Mouse (Mus musculus) G1E (cell line): Measurements from ENCODE around the gene Osbpl11. TPM values are rescaled to one million over a fixed set of nuclear protein-coding genes. Genes with fewer than 3 reads are reported as not detected.

Experiments
- ATAC-seq: 2 replicates; pipeline ENCODE4 v1.8.0; 2016; ENCODE audit warnings: mild to moderate bottlenecking; ENCODE audit not compliant: insufficient number of reproducible peaks, poor library complexity, low FRiP score, severe bottlenecking; ENCODE audit errors: extremely low read depth
- DNase-seq: peaks from one replicate; pipeline ENCODE4 v3.0.0; 2012; ENCODE audit warnings: low spot score
- H3K27me3 ChIP-seq: 2 replicates; pipeline ENCODE4 v1.6.1; 2012; ENCODE audit warnings: mild to moderate bottlenecking, low read length, inconsistent platforms; ENCODE audit not compliant: insufficient read depth
- H3K36me3 ChIP-seq: replicated peaks from 2 replicates; pipeline ENCODE3; 2012; ENCODE audit warnings: mild to moderate bottlenecking, inconsistent platforms
- H3K4me1 ChIP-seq: 2 replicates; pipeline ENCODE4 v1.6.1; 2012; ENCODE audit warnings: low read depth, low read length, inconsistent platforms, mixed read lengths; ENCODE audit not compliant: insufficient read depth
- H3K4me3 ChIP-seq: 2 replicates; pipeline ENCODE4 v1.5.1; 2012; ENCODE audit warnings: low read depth, mild to moderate bottlenecking, inconsistent platforms, low read length, moderate library complexity, mixed read lengths
- H3K9me3 ChIP-seq: replicated peaks from 2 replicates; pipeline ENCODE4 v1.6.1; 2012; ENCODE audit warnings: inconsistent platforms
- CTCF ChIP-seq: IDR thresholded peaks from 2 replicates; pipeline ENCODE4 v1.5.1; 2012; ENCODE audit warnings: low read depth, low read length, inconsistent platforms, mixed read lengths
- GATA1 ChIP-seq: IDR thresholded peaks from 2 replicates; pipeline ENCODE4 v1.6.1; 2012; ENCODE audit warnings: borderline replicate concordance, low read length, inconsistent platforms, mixed read lengths
- GATA2 ChIP-seq: IDR thresholded peaks from 2 replicates; pipeline ENCODE4 v1.6.1; 2012; ENCODE audit warnings: low read depth, low read length, inconsistent platforms, borderline replicate concordance
- POLR2AphosphoS5 ChIP-seq: IDR thresholded peaks from 2 replicates; pipeline ENCODE4 v1.6.1; 2012; ENCODE audit warnings: low read depth, low read length, inconsistent platforms; ENCODE audit not compliant: insufficient replicate concordance
- TAL1 ChIP-seq: conservative IDR thresholded peaks from 2 replicates; pipeline ENCODE4 v1.6.1; 2012; ENCODE audit warnings: low read depth, low read length, inconsistent platforms, mixed read lengths
- polyA plus RNA-seq: library from polyadenylated mRNA; stranded (reverse); fragments of >175 nt; gene quantifications from 2 replicates; pipeline ENCODE4 v1.2.3, GENCODE M21; 2012
- total RNA-seq, 2 experiments: library from RNA; stranded (forward) in 1 of 2; stranded (reverse) in 1 of 2; fragments of 200-1000 nt in 1 of 2; fragments of >200 nt in 1 of 2; fragmentation: Nextera tagmentation in 1 of 2; gene quantifications; 2 replicates each; pipeline ENCODE4 v1.2.3; 2014 to 2017

Osbpl11 gene
- total and polyA plus RNA-seq, 3 experiments = 3.1 to 18.4 (median 11.7) TPM

DNA sequence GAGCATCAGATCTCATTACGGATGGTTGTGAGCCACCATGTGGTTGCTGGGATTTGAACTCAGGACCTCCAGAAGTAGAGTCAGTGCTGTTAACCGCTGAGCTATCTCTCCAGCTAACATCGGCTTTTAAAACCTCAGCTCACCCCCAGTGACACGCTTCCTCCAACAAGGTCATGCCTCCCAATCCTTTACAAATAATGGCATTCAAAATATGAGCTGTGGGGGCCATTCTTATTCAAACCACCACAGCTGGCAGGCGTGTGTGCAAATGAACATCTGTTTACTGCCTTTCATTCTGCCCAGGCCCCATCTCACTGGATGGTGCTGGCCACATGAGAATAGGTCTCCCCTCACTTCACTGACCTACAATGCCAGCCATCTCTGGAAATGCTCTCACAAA lies 61.7 kb downstream of the Osbpl11 start:
- no peaks in the 10 kb centered on the region for H3K9me3 ChIP-seq
- H3K36me3 ChIP-seq = peaks cover 42% of the 10 kb centered on the region
- DNase-seq (no peak), ATAC-seq (no peak)
- H3K4me3 ChIP-seq = no peak overlapping the region
- TF ChIP-seq TAL1 (no peak), CTCF (no peak), POLR2AphosphoS5 (no peak), GATA1 (no peak), GATA2 (no peak)
- H3K4me1 ChIP-seq = peaks cover 25% of the 10 kb centered on the region
- no peaks in the 10 kb centered on the region for H3K27me3 ChIP-seq

DNA sequence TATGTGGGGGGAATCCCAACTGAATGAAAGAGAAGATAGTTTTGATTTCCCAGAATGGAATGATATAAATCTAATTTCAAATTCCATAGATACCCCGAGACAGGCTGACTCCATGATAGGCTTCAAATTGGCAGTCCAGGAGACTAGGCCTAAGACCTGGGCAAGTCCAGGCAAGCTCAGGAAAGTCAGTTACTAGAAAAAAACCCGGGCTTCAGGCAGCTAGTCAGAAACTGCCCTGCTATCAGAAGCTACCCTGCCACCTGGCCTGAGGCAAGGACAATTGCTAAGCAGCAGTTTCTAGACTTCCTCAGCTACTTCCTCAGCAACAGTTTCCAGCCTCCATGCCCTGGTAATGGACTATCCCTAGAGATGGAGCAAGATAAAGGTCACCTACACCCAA lies 62.1 kb downstream of the Osbpl11 start:
- H3K36me3 ChIP-seq = peaks cover 37% of the 10 kb centered on the region
- DNase-seq (no peak), ATAC-seq (no peak)
- TF ChIP-seq POLR2AphosphoS5 (no peak), TAL1 (no peak), GATA2 (no peak), CTCF (no peak), GATA1 (no peak)
- no peaks in the 10 kb centered on the region for H3K27me3 ChIP-seq
- H3K4me3 ChIP-seq = no peak overlapping the region
- peaks cover 30% of the 10 kb centered on the region for H3K4me1 ChIP-seq
- H3K9me3 ChIP-seq = no peaks in the 10 kb centered on the region

DNA sequence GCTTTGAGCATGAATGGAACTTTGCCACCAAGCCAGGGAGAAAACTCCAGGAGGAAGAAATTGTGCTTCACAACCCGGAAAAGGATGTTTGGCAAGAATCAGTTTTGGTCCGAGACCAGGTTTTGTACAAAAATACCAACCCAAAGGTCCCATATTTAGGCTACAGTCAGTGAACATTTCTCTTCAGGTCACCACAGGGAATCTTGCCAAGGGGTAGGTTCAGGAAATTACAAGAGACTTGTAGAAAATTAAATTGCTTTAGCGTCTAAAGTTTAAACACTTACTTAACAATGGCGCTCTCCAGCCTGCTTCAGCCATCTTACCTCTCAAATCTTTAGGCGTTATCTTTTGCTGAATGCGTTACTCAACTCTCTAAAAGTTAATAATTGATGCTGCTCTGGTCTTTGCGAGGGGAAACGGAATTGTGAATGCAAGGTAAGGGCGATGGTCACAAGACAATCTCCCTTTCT lies 65.8 kb downstream of the Osbpl11 start:
- DNase-seq = no peak

DNA sequence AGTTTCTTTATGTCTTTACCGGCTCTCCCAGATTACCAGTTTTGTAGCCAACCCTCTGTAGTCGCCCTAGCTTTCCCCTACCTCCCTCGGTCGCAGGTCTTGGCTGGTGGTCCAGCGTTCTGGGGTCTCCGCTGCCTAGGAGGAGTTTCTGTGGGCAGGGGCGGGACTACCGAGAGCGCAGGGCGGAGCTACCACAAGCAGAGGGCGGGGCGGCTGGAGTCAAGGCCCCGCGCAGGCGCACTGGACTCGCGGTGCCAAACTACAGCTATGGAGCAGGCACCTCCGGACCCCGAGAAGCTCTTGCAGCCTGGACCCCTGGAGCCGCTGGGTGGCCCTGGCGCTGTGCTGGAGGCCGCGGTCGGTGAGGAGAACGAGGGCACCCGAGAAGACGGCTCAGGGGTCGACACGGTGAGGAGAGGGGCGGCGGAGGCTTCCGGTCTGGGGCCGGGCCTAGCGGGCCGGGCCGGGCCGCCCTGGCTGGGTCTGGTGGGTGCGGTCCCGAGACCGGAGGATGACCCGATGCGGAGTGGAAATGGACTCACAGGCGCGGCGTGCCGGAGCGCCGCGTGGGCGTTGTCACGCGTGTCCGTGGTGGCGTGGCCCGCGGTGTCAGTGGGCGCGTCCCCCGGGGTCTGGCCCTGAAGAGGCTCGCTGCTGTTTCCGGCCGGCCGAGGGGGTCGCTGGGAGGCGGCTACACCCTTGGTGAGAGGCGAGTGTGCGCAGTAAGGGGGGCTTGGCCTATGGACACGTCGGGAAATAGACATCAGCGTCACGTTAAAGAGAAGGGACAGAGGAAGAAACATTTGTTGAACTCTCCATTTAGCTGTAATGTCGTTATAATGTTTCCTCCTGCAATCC lies 66.6 kb downstream of the Osbpl11 start, which contains the start of gene Snx4:
TSS of gene Snx4 (plus strand) at position 249 of the 858 bp plus-strand sequence.
- peak; percentile 68 for ATAC-seq
- Histone ChIP-seq H3K9me3 (no peaks in the 10 kb centered on the region), H3K36me3 (peaks cover 16% of the 10 kb centered on the region), H3K4me3 (peak within 1 kb of the TSS; percentile 98), H3K27me3 (no peaks in the 10 kb centered on the region), H3K4me1 (peaks cover 41% of the 10 kb centered on the region)
- DNase-seq = peak; percentile 84
- TF ChIP-seq CTCF (no peak), GATA2 (no peak), GATA1 (no peak), TAL1 (no peak), POLR2AphosphoS5 (no peak)

More for the DNA sequence above, 65.8 kb downstream of the Osbpl11 start:
- no peaks in the 10 kb centered on the region for H3K27me3 ChIP-seq
- H3K9me3 ChIP-seq = no peaks in the 10 kb centered on the region
- peak overlapping the region; percentile 98 for H3K4me3 ChIP-seq
- H3K4me1 ChIP-seq = peaks cover 41% of the 10 kb centered on the region
- H3K36me3 ChIP-seq = peaks cover 18% of the 10 kb centered on the region
- no peak for TF ChIP-seq GATA2
- TF ChIP-seq TAL1 = no peak
- no peak for ATAC-seq

DNA sequence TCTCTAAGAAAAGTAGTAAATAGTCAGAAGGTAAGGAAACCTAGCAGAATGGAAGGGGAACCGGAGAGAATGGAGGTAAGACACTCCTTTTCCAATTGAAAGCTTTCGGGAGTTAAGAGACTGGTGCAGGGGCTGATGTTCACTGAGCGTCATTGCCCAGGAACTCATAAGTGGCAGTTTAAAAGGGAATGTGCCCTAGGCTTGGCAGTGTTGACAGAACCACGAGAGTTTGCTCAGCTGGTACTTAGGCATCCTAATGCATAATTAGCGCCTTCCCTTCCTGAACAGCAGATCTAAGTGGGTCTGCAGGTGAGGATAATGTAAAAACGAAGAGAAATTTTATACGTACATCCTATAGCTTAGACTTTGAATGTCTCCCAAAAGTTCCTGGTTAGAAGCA lies 70.7 kb downstream of the Osbpl11 start:
- no peak for TF ChIP-seq GATA1
- H3K36me3 ChIP-seq = peaks cover 28% of the 10 kb centered on the region
- H3K27me3 ChIP-seq = no peaks in the 10 kb centered on the region
- H3K4me3 ChIP-seq = no peak overlapping the region
- ATAC-seq (no peak), DNase-seq (no peak)
- H3K4me1 ChIP-seq = peaks cover 42% of the 10 kb centered on the region
- no peaks in the 10 kb centered on the region for H3K9me3 ChIP-seq

DNA sequence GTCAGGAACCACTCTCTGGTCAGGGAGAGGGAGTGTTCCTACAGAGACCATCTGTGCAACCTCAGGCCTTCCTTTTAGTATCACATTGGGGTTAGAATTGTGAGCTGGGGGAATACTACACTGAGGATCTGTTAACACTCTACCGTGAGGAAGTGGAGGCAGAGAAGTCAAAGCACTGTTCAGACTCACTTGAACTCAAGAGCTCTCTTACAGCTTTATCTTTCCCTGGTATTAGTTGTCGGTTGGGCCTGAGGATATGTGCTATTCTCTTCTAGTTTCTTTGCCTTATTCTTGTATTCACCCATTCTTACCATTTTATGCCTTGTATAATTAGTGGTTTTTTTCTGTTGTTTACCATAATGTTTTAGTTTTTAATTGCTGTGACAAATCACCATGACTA lies 73.7 kb downstream of the Osbpl11 start:
- Histone ChIP-seq H3K9me3 (no peaks in the 10 kb centered on the region), H3K4me1 (peaks cover 41% of the 10 kb centered on the region), H3K27me3 (no peaks in the 10 kb centered on the region), H3K4me3 (no peak overlapping the region), H3K36me3 (peaks cover 26% of the 10 kb centered on the region)
- DNase-seq (no peak), ATAC-seq (no peak)
- TF ChIP-seq POLR2AphosphoS5 (no peak), CTCF (no peak), TAL1 (no peak), GATA1 (no peak), GATA2 (no peak)

DNA sequence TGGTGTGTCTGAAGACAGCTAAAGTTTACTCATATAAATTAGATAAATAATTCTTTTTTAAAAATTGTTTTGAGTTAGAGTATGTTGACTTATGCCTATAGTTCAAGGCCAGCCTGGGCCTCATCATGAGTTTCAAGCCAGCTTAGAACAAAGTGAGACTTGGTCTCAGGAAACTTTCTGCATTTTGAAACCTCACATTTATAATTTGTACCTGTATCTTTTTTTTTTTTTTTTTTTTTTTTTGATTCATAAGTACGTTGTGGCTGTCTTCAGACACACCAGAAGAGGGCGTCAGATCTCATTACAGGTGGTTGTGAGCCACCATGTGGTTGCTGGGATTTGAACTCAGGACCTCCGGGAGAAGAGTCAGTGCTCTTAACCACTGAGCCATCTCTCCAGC lies 75.0 kb downstream of the Osbpl11 start:
- no peak for ATAC-seq
- DNase-seq = no peak
- no peak for TF ChIP-seq POLR2AphosphoS5
- TF ChIP-seq GATA2 = no peak
- TF ChIP-seq TAL1 = no peak
- no peak for TF ChIP-seq CTCF
- TF ChIP-seq GATA1 = no peak
- H3K4me1 ChIP-seq = peaks cover 40% of the 10 kb centered on the region
- H3K27me3 ChIP-seq = no peaks in the 10 kb centered on the region
- no peak overlapping the region for H3K4me3 ChIP-seq
- H3K36me3 ChIP-seq = peaks cover 33% of the 10 kb centered on the region
- H3K9me3 ChIP-seq = no peaks in the 10 kb centered on the region
